Mouse (Mus musculus) megakaryocyte-erythroid progenitor cell, adult 5-6 weeks (primary cell): Measurements from ENCODE around the gene 1700014D04Rik. TPM values are rescaled to one million over a fixed set of nuclear protein-coding genes. Genes with fewer than 3 reads are reported as not detected.

Source experiments
- ATAC-seq: replicated peaks from 2 replicates; pipeline ENCODE4 v1.8.0; 2016; ENCODE audit warnings: mild to moderate bottlenecking, inconsistent platforms; ENCODE audit not compliant: severe bottlenecking, poor library complexity, low FRiP score, low TSS enrichment
- total RNA-seq, 2 experiments: library from RNA; stranded (forward) in 1 of 2; stranded (reverse) in 1 of 2; fragments of 200-1000, 215-1000 nt in 1 of 2; fragments of >200 nt in 1 of 2; fragmentation: Nextera tagmentation in 1 of 2; gene quantifications; 2 replicates each; pipeline ENCODE4 v1.2.3; 2014 to 2017

Gene 1700014D04Rik
- total RNA-seq, 2 experiments from 2014 or later = 0.38 TPM; not detected in 1

- ATAC-seq = no peak
These were observed 55.1 kb downstream of the 1700014D04Rik start for GRCm38 (mm10) chr13:59691478-59691877.

Other genes with a start within 250 kb of the 1700014D04Rik start
- gene Agtpbp1, start 161.5 kb downstream of the 1700014D04Rik start, total RNA-seq (2014; fragmentation: Nextera tagmentation) = 49.2 and 59.4 TPM in 2 replicates
- 67.9 and 69.6 TPM in 2 replicates for gene Agtpbp1, start 161.5 kb downstream of the 1700014D04Rik start, total RNA-seq (2017)
- gene Naa35, start 161.5 kb downstream of the 1700014D04Rik start, total RNA-seq (2014; fragmentation: Nextera tagmentation) = 76.9 and 107 TPM in 2 replicates
- gene Naa35, start 161.5 kb downstream of the 1700014D04Rik start, total RNA-seq (2017) = 38.5 and 58.0 TPM in 2 replicates
- 69.6 and 76.7 TPM in 2 replicates for gene Golm1, start 70.9 kb downstream of the 1700014D04Rik start, total RNA-seq (2014; fragmentation: Nextera tagmentation)
- 101 and 137 TPM in 2 replicates for gene Golm1, start 70.9 kb downstream of the 1700014D04Rik start, total RNA-seq (2017)
- gene 4921517D22Rik, start 52.6 kb downstream of the 1700014D04Rik start, total RNA-seq (2014; fragmentation: Nextera tagmentation) = not detected in 2 replicates
- gene 4921517D22Rik, start 52.6 kb downstream of the 1700014D04Rik start, total RNA-seq (2017) = not detected in 2 replicates
- 0.28 TPM in 1 of 2 replicates, not detected in the other for gene Spata31d1a, start 36.4 kb downstream of the 1700014D04Rik start, total RNA-seq (2014; fragmentation: Nextera tagmentation)
- gene Spata31d1a, start 36.4 kb downstream of the 1700014D04Rik start, total RNA-seq (2017) = not detected in 2 replicates
- gene Spata31d1b, start 34.5 kb downstream of the 1700014D04Rik start, total RNA-seq (2014; fragmentation: Nextera tagmentation) = not detected in 2 replicates
- gene Spata31d1b, start 34.5 kb downstream of the 1700014D04Rik start, total RNA-seq (2017) = not detected in 2 replicates
- not detected in 2 replicates for gene Spata31d1d, start 15.0 kb downstream of the 1700014D04Rik start, total RNA-seq (2014; fragmentation: Nextera tagmentation)
- 0.42 TPM in 1 of 2 replicates, not detected in the other for gene Spata31d1d, start 15.0 kb downstream of the 1700014D04Rik start, total RNA-seq (2017)
- 160 and 164 TPM in 2 replicates for gene Isca1, start 23.1 kb upstream of the 1700014D04Rik start, total RNA-seq (2014; fragmentation: Nextera tagmentation)
- gene Isca1, start 23.1 kb upstream of the 1700014D04Rik start, total RNA-seq (2017) = 73.3 and 92.6 TPM in 2 replicates
- not detected in 2 replicates for gene Gm49354, start 35.5 kb upstream of the 1700014D04Rik start, total RNA-seq (2014; fragmentation: Nextera tagmentation)
- gene Gm49354, start 35.5 kb upstream of the 1700014D04Rik start, total RNA-seq (2017) = not detected in 2 replicates
- gene Tut7, start 76.4 kb upstream of the 1700014D04Rik start, total RNA-seq (2014; fragmentation: Nextera tagmentation) = 169 and 191 TPM in 2 replicates
- 249 and 329 TPM in 2 replicates for gene Tut7, start 76.4 kb upstream of the 1700014D04Rik start, total RNA-seq (2017)